Mouse (Mus musculus) intestine, embryonic 15.5 days (tissue): ENCODE data around the gene AU015836. TPM values are rescaled to one million over a fixed set of nuclear protein-coding genes. Genes with fewer than 3 reads are reported as not detected.
A peak's percentile ranks its signal among the peaks of the same experiment; 100 is the strongest.

Experiments used
- ATAC-seq: fragments of 200-750 bp; cut with Nextera tagmentation; 2 replicates; pipeline ENCODE4 v1.8.0; 2017; ENCODE audit warnings: moderate TSS enrichment, moderate library complexity
- H3K27ac ChIP-seq: fragments of 300-500 bp; sonication (generic); 2 replicates; pipeline ENCODE4 v1.5.1; 2015; ENCODE audit warnings: mild to moderate bottlenecking, inconsistent platforms
- H3K27me3 ChIP-seq: fragments of 300-500 bp; sonication (generic); replicated peaks from 2 replicates; pipeline ENCODE4 v1.6.1; 2015; ENCODE audit warnings: inconsistent platforms
- H3K36me3 ChIP-seq: fragments of 300-500 bp; sonication (generic); 2 replicates; pipeline ENCODE4 v1.6.1; 2015; ENCODE audit warnings: inconsistent platforms
- H3K4me1 ChIP-seq: fragments of 300-500 bp; sonication (generic); replicated peaks from 2 replicates; pipeline ENCODE4 v1.6.1; 2015; ENCODE audit warnings: inconsistent platforms
- H3K4me2 ChIP-seq: fragments of 300-500 bp; sonication (generic); replicated peaks from 2 replicates; pipeline ENCODE4 v1.6.1; 2015; ENCODE audit warnings: mild to moderate bottlenecking, inconsistent platforms
- H3K4me3 ChIP-seq: fragments of 300-500 bp; sonication (generic); replicated peaks from 2 replicates; pipeline ENCODE4 v1.5.1; 2015; ENCODE audit warnings: inconsistent platforms
- H3K9ac ChIP-seq: fragments of 300-500 bp; sonication (generic); 2 replicates; pipeline ENCODE4 v1.6.1; 2015; ENCODE audit warnings: inconsistent platforms
- H3K9me3 ChIP-seq: fragments of 300-500 bp; sonication (generic); 2 replicates; pipeline ENCODE4 v1.6.1; 2016; ENCODE audit warnings: inconsistent platforms
- WGBS: fragments of 180-500 bp; shearing (Covaris S2); methylation state at CpG from one replicate; pipeline ENCODE4 v1.1.7; 2015; 5-methylcytosine and 5-hydroxymethylcytosine counted together
- polyA plus RNA-seq: library from polyadenylated mRNA; unstranded; fragments of >200 nt; fragmentation: Nextera tagmentation; extraction: Ambion mirVana; gene quantifications from 2 replicates; pipeline ENCODE4 v1.2.1, GENCODE M21; 2015

Gene AU015836
- polyA plus RNA-seq, 1 experiment from 2014 or later, result 0.36 TPM

DNA sequence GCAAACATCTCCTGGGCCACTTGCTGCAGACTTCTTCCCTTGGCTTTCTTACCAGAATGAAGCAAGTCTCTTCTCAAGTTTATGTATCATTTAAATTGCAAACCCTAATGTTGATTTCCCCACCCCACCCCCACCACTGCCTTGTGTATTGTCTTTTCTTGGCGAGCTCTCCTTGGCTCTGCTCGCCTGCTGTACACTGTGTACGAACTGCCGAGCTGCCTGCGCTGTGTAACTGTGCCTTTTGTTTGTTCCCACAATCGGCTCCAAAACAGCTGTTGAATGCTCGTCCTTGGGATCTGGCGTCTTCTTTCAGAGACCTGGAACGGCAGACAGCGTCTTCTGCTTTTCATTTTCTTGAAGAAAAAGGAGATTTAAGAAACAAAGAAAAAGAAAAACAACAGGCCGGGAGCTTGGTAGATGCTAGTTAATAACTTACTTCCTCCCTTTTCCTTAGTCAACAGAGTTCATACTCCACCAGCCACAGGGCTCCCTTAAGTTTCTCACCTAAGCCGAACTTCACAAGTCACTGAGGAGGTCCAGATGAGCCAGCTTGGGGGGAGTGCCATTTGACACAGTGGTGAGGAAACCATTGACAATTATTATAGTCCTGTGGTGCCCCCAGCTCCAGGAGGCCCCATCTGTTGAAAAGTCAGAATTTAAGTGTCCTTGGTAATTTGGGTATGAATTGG is 44.2 kb downstream of the AU015836 start:
- H3K4me3 ChIP-seq, result no peak overlapping the region

GRCm38 (mm10) chrX:94016891-94017290 is 48.4 kb downstream of the AU015836 start:
- H3K4me3 ChIP-seq, result no peak overlapping the region
- H3K36me3 ChIP-seq, result no peaks in the 10 kb centered on the region
- ATAC-seq, result no peak
- H3K27ac ChIP-seq, result no peak overlapping the region
- WGBS, result 20% methylated on average over 1 of the region's 1 CpGs
- no peak overlapping the region for H3K9ac ChIP-seq
- no peaks in the 10 kb centered on the region for H3K9me3 ChIP-seq
- H3K4me2 ChIP-seq, result no peak overlapping the region
- no peaks in the 10 kb centered on the region for H3K4me1 ChIP-seq
- no peaks in the 10 kb centered on the region for H3K27me3 ChIP-seq

More for the DNA sequence above, 44.2 kb downstream of the AU015836 start:
- ATAC-seq, result 0 out of 2 replicates have a peak, but pooled peaks have one; percentile 34
- no peak overlapping the region for H3K27ac ChIP-seq
- peak overlapping the region; percentile 31; the same call in 1 of the 2 replicates for H3K4me2 ChIP-seq
- no peaks in the 10 kb centered on the region for H3K9me3 ChIP-seq
- H3K9ac ChIP-seq, result no peak overlapping the region
- 40% methylated on average over 12 of the region's 12 CpGs for WGBS
- H3K27me3 ChIP-seq, result no peaks in the 10 kb centered on the region
- no peaks in the 10 kb centered on the region for H3K36me3 ChIP-seq
- no peaks in the 10 kb centered on the region for H3K4me1 ChIP-seq

- 60% methylated on average over 5 of the region's 5 CpGs for WGBS
- Histone ChIP-seq H3K4me3 (no peak overlapping the region), H3K4me2 (no peak overlapping the region), H3K4me1 (no peaks in the 10 kb centered on the region), H3K9ac (no peak overlapping the region), H3K27ac (no peak overlapping the region), H3K9me3 (no peaks in the 10 kb centered on the region), H3K27me3 (0 out of 2 replicates have a peak, but pooled peaks cover 2% of the 10 kb centered on the region), H3K36me3 (no peaks in the 10 kb centered on the region)
- ATAC-seq, result no peak
Measured at GRCm38 (mm10) chrX:94022264-94022874, 53.9 kb downstream of the AU015836 start.

Other genes starting within 250 kb of the AU015836 start
- 55.3 and 57.8 TPM in 2 replicates for gene Pdk3, start 136.5 kb upstream of the AU015836 start, polyA plus RNA-seq
- gene Zfx, start 155.0 kb downstream of the AU015836 start, polyA plus RNA-seq, result 27.2 and 27.8 TPM in 2 replicates
- 64.5 and 70.6 TPM in 2 replicates for gene Eif2s3x, start 244.2 kb downstream of the AU015836 start, polyA plus RNA-seq